Mouse (Mus musculus) gastrocnemius, postnatal 36 days (tissue): ENCODE results near the gene Mvb12a. TPM values are rescaled to one million over a fixed set of nuclear protein-coding genes. Genes with fewer than 3 reads are reported as not detected.
"Not testable (repeated sequence)": the region's sequence is repeated elsewhere in the genome, so short reads cannot be mapped to it uniquely, and the experiment has no call there.

Experiments used
- DNase-seq, 2 experiments: peaks; one replicate each; pipeline ENCODE4 v3.0.0; 2022
- intact Hi-C: fragments of 180-260 bp; cut with DNase I; formaldehyde crosslinking; loops from one replicate; pipeline ENCODE4 v1.15.1; 2025
- total RNA-seq, 2 experiments: library from RNA; stranded (reverse); gene quantifications; 2 replicates each; pipeline ENCODE4 v1.2.3; 2021

Gene Mvb12a
- total RNA-seq, 2 experiments from 2014 or later, result 20.8 to 24.8 TPM

- intact Hi-C loops, result no loop called here
- no peak for DNase-seq
Measured at GRCm38 (mm10) chr8:71525226-71526050, 17.3 kb upstream of the Mvb12a start, which contains the start of gene Ccdc194. Gene Ccdc194 (minus strand): TSS chr8:71525711.

GRCm38 (mm10) chr8:71526272-71526671, 16.4 kb upstream of the Mvb12a start:
- DNase-seq, result no peak
- intact Hi-C loops, result no loop called here

- intact Hi-C loops, result no loop called here
- no peak for DNase-seq
Measured at GRCm38 (mm10) chr8:71527162-71527870, 15.4 kb upstream of the Mvb12a start.

GRCm38 (mm10) chr8:71528362-71529073, 14.2 kb upstream of the Mvb12a start:
- intact Hi-C loops, result no loop called here
- no peak for DNase-seq

GRCm38 (mm10) chr8:71530735-71531467, 11.8 kb upstream of the Mvb12a start:
- DNase-seq, intact Hi-C loops: not testable (repeated sequence)

GRCm38 (mm10) chr8:71534263-71534810, 8.4 kb upstream of the Mvb12a start:
- DNase-seq, result no peak
- intact Hi-C loops, result no loop called here

- no peak for DNase-seq
- intact Hi-C loops, result no loop called here
Measured at GRCm38 (mm10) chr8:71535663-71536062, 7.1 kb upstream of the Mvb12a start.

GRCm38 (mm10) chr8:71537028-71537867, 5.5 kb upstream of the Mvb12a start, which contains the start of gene Bst2:
Gene Bst2 (minus strand): TSS chr8:71537456.
- peak; percentile 80 to 83 for DNase-seq
- intact Hi-C loops, result no loop called here

GRCm38 (mm10) chr8:71543755-71544154, 1.0 kb downstream of the Mvb12a start:
- intact Hi-C loops, result loop anchor here (10.0 kb wide), 1 partner anchor 381 kb away; no protein-coding TSS in a partner anchor
- no peak for DNase-seq

- intact Hi-C loops, result loop anchor here (10.0 kb wide), 1 partner anchor 380 kb away; no protein-coding TSS in a partner anchor
- DNase-seq, result no peak
Measured at GRCm38 (mm10) chr8:71545053-71545452, 2.3 kb downstream of the Mvb12a start.

- no peak for DNase-seq
- intact Hi-C loops, result loop anchor here (10.0 kb wide), 1 partner anchor 377 kb away; no protein-coding TSS in a partner anchor
Measured at GRCm38 (mm10) chr8:71547590-71547989, 4.9 kb downstream of the Mvb12a start.

GRCm38 (mm10) chr8:71550754-71551153, 8.0 kb downstream of the Mvb12a start:
- intact Hi-C loops, result no loop called here
- no peak for DNase-seq

GRCm38 (mm10) chr8:71552770-71553169, 10.0 kb downstream of the Mvb12a start:
- no peak for DNase-seq
- intact Hi-C loops, result no loop called here

- intact Hi-C loops, result no loop called here
- no peak for DNase-seq
Measured at GRCm38 (mm10) chr8:71554001-71554400, 11.3 kb downstream of the Mvb12a start.

- no peak for DNase-seq
- intact Hi-C loops, result no loop called here
Measured at GRCm38 (mm10) chr8:71554644-71555043, 11.9 kb downstream of the Mvb12a start.

GRCm38 (mm10) chr8:71558071-71558957, 15.6 kb downstream of the Mvb12a start, which contains the start of gene Tmem221:
Gene Tmem221 (minus strand): TSS chr8:71558871.
- DNase-seq, result no peak
- intact Hi-C loops, result loop anchor here (2.0 kb wide), 1 partner anchor 74 kb away; no protein-coding TSS in a partner anchor

- intact Hi-C loops, result loop anchor here (2.0 kb wide), 1 partner anchor 74 kb away; no protein-coding TSS in a partner anchor
- no peak for DNase-seq
Measured at GRCm38 (mm10) chr8:71558958-71559690, 16.4 kb downstream of the Mvb12a start.
